Mouse (Mus musculus) embryonic facial prominence, embryonic 12.5 days (tissue): ENCODE results near the gene Ets1. TPM values are rescaled to one million over a fixed set of nuclear protein-coding genes. Genes with fewer than 3 reads are reported as not detected.

Experiments used
- ATAC-seq: fragments of 200-750 bp; cut with Nextera tagmentation; 2 replicates; pipeline ENCODE4 v1.8.0; 2017; ENCODE audit not compliant: insufficient number of reproducible peaks, insufficient read depth, low FRiP score, low TSS enrichment
- H3K27ac ChIP-seq: fragments of 300-500 bp; sonication (generic); 2 replicates; pipeline ENCODE4 v1.5.1; 2016; ENCODE audit warnings: mild to moderate bottlenecking
- H3K27me3 ChIP-seq: fragments of 300-500 bp; sonication (generic); 2 replicates; pipeline ENCODE4 v1.6.1; 2016; ENCODE audit warnings: mild to moderate bottlenecking, moderate library complexity
- H3K36me3 ChIP-seq: fragments of 300-500 bp; sonication (generic); 2 replicates; pipeline ENCODE4 v1.6.1; 2016; ENCODE audit warnings: mild to moderate bottlenecking
- H3K4me1 ChIP-seq: fragments of 300-500 bp; sonication (generic); 2 replicates; pipeline ENCODE4 v1.6.1; 2016
- H3K4me2 ChIP-seq: fragments of 300-500 bp; sonication (generic); replicated peaks from 2 replicates; pipeline ENCODE4 v1.6.1; 2016; ENCODE audit warnings: mild to moderate bottlenecking, moderate library complexity
- H3K4me3 ChIP-seq: fragments of 300-500 bp; sonication (generic); 2 replicates; pipeline ENCODE4 v1.5.1; 2016; ENCODE audit warnings: mild to moderate bottlenecking
- H3K9ac ChIP-seq: fragments of 300-500 bp; sonication (generic); 2 replicates; pipeline ENCODE4 v1.6.1; 2016; ENCODE audit warnings: mild to moderate bottlenecking, moderate library complexity
- H3K9me3 ChIP-seq: fragments of 300-500 bp; sonication (generic); 2 replicates; pipeline ENCODE4 v1.6.1; 2016; ENCODE audit warnings: mild to moderate bottlenecking, moderate library complexity
- WGBS: fragments of 180-500 bp; shearing (Covaris S2); methylation state at CpG from one replicate; pipeline ENCODE4 v1.1.7; 2016; 5-methylcytosine and 5-hydroxymethylcytosine counted together
- polyA plus RNA-seq: library from polyadenylated mRNA; unstranded; fragments of >200 nt; fragmentation: Nextera tagmentation; extraction: Ambion mirVana; gene quantifications from 2 replicates; pipeline ENCODE4 v1.2.1, GENCODE M21; 2016

Ets1 gene
- polyA plus RNA-seq, 1 experiment from 2014 or later, result 46.0 TPM

GRCm38 (mm10) chr9:32618544-32619120 lies 17.4 kb upstream of the Ets1 start:
- no peak overlapping the region for H3K4me2 ChIP-seq
- WGBS, result 85% methylated on average over 9 of the region's 9 CpGs
- ATAC-seq, result no peak
- H3K9me3 ChIP-seq, result no peaks in the 10 kb centered on the region
- H3K4me1 ChIP-seq, result no peaks in the 10 kb centered on the region
- H3K27ac ChIP-seq, result no peak overlapping the region
- no peaks in the 10 kb centered on the region for H3K27me3 ChIP-seq
- H3K9ac ChIP-seq, result no peak overlapping the region
- H3K36me3 ChIP-seq, result no peaks in the 10 kb centered on the region
- H3K4me3 ChIP-seq, result no peak overlapping the region

GRCm38 (mm10) chr9:32619661-32620060 lies 16.4 kb upstream of the Ets1 start:
- H3K27ac ChIP-seq, result no peak overlapping the region
- no peak overlapping the region for H3K4me3 ChIP-seq
- H3K9me3 ChIP-seq, result no peaks in the 10 kb centered on the region
- no peak overlapping the region for H3K4me2 ChIP-seq
- 89% methylated on average over 6 of the region's 6 CpGs for WGBS
- no peaks in the 10 kb centered on the region for H3K4me1 ChIP-seq
- H3K9ac ChIP-seq, result no peak overlapping the region
- no peak for ATAC-seq
- H3K27me3 ChIP-seq, result no peaks in the 10 kb centered on the region
- H3K36me3 ChIP-seq, result no peaks in the 10 kb centered on the region

- no peak for ATAC-seq
- H3K4me3 ChIP-seq, result no peak overlapping the region
- WGBS, result 93% methylated on average over 3 of the region's 3 CpGs
- no peaks in the 10 kb centered on the region for H3K27me3 ChIP-seq
- H3K9me3 ChIP-seq, result no peaks in the 10 kb centered on the region
- H3K4me1 ChIP-seq, result no peaks in the 10 kb centered on the region
- H3K4me2 ChIP-seq, result no peak overlapping the region
- no peaks in the 10 kb centered on the region for H3K36me3 ChIP-seq
- H3K27ac ChIP-seq, result no peak overlapping the region
- no peak overlapping the region for H3K9ac ChIP-seq
Observed at GRCm38 (mm10) chr9:32620446-32620845, 15.6 kb upstream of the Ets1 start.

GRCm38 (mm10) chr9:32629385-32629981 lies 6.5 kb upstream of the Ets1 start:
- Histone ChIP-seq H3K4me3 (no peak overlapping the region), H3K27ac (no peak overlapping the region), H3K9me3 (no peaks in the 10 kb centered on the region), H3K9ac (no peak overlapping the region), H3K27me3 (no peaks in the 10 kb centered on the region), H3K4me2 (no peak overlapping the region), H3K4me1 (no peaks in the 10 kb centered on the region), H3K36me3 (no peaks in the 10 kb centered on the region)
- WGBS, result 70% methylated on average over 1 of the region's 1 CpGs
- no peak for ATAC-seq

DNA sequence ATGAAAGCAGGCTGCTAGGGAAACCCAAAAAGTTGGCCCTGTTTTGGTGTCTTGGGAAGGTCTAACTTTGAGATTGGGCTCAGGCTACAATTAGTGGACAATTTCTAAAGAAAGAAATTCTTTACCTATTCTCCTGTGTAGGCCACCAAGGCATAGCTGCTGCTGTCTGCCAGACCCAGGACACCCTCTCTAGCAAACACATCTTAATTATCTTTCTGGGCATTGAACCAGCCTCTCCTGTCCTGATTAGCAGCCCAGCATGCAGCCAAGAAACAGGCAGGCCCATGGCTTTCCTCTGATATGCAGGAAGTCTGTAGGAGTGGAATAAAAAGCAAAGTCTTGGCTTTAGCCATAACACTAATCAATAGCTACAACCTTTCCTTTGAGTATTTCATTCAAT lies 4.7 kb upstream of the Ets1 start:
- ATAC-seq, result no peak
- H3K4me3 ChIP-seq, result no peak overlapping the region
- H3K9ac ChIP-seq, result no peak overlapping the region
- H3K27me3 ChIP-seq, result no peaks in the 10 kb centered on the region
- H3K27ac ChIP-seq, result no peak overlapping the region
- H3K36me3 ChIP-seq, result no peaks in the 10 kb centered on the region
- H3K4me2 ChIP-seq, result no peak overlapping the region
- no peaks in the 10 kb centered on the region for H3K9me3 ChIP-seq
- 0 out of 2 replicates have a peak, but pooled peaks cover under 1% of the 10 kb centered on the region for H3K4me1 ChIP-seq

DNA sequence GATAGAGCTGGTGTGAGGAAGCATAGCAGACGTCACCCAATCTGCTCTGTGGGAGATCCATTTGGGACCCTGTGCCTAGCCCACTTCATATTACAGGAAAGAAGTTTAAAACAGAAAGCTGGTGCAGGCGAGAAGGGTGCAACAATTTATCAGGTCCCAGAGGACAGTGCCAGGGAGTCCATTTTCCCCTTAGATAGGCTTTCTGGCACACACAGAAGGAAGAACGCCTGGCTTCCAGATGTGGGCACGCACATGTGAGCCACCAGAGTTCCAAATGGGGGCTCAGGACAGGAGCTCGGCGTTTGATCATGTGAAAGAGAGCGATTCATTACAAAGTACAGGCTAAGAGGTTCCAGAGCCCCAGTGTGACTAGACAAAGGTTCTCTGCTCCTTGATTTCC lies 3.8 kb upstream of the Ets1 start:
- Histone ChIP-seq H3K27me3 (0 out of 2 replicates have a peak, but pooled peaks cover 1% of the 10 kb centered on the region), H3K4me3 (no peak overlapping the region), H3K4me1 (peaks cover 6% of the 10 kb centered on the region; the same call in 1 of the 2 replicates), H3K36me3 (no peaks in the 10 kb centered on the region), H3K4me2 (no peak overlapping the region), H3K9ac (no peak overlapping the region), H3K27ac (no peak overlapping the region), H3K9me3 (no peaks in the 10 kb centered on the region)
- WGBS, result 41% methylated on average over 7 of the region's 7 CpGs
- no peak for ATAC-seq

DNA sequence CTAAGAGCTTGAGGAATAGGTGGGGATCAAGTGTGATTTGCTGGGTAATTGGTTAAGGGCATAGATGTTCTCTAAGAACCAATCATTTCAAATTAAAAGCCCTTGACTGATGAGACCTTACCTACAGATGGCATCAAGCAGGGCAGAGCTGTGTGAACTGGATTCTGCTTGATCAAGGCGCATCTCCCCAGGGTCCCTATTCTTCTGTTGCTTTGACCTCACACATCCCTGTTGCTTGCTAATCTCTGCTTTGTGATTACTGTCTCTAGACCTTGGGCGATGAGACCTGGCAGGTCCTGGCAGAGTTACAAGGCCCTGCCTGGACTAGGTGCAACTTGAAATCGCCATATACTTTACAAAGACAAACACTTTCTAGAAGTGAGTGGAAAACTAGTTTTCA lies 9.0 kb downstream of the Ets1 start:
- ATAC-seq, result no peak
- peaks cover 27% of the 10 kb centered on the region for H3K4me1 ChIP-seq

DNA sequence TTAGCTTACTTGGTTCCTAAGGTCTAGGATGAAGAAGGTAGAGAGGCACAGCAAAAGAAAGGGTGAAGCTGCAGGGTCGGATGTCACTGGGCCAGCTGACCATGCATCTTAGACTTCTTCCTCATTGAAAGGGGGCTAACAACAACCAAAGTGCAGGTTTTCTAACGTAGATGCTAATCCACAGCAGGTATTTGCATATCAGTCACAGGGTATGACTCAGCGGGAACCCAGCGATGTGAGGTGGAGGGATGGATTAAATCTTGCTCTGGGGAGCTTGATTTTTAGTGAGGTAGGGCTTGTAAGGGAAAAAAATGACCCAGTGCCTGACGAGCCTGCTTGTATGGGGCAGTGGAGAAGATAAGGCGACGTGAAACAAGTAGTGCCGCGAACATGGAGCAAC lies 9.5 kb downstream of the Ets1 start:
- WGBS, result 9% methylated on average over 9 of the region's 9 CpGs
- H3K9ac ChIP-seq, result no peak overlapping the region
- H3K9me3 ChIP-seq, result no peaks in the 10 kb centered on the region
- H3K4me2 ChIP-seq, result peak overlapping the region; percentile 36; the same call in 1 of the 2 replicates
- no peaks in the 10 kb centered on the region for H3K27me3 ChIP-seq
- no peak for ATAC-seq
- no peaks in the 10 kb centered on the region for H3K36me3 ChIP-seq
- H3K27ac ChIP-seq, result peak overlapping the region; percentile 31; the same call in 1 of the 2 replicates
- peaks cover 27% of the 10 kb centered on the region for H3K4me1 ChIP-seq
- H3K4me3 ChIP-seq, result no peak overlapping the region

More for the DNA sequence above, 9.0 kb downstream of the Ets1 start:
- Histone ChIP-seq H3K4me2 (no peak overlapping the region), H3K27ac (no peak overlapping the region), H3K4me3 (no peak overlapping the region), H3K27me3 (no peaks in the 10 kb centered on the region), H3K36me3 (no peaks in the 10 kb centered on the region), H3K9me3 (no peaks in the 10 kb centered on the region), H3K9ac (no peak overlapping the region)
- 51% methylated on average over 3 of the region's 3 CpGs for WGBS

DNA sequence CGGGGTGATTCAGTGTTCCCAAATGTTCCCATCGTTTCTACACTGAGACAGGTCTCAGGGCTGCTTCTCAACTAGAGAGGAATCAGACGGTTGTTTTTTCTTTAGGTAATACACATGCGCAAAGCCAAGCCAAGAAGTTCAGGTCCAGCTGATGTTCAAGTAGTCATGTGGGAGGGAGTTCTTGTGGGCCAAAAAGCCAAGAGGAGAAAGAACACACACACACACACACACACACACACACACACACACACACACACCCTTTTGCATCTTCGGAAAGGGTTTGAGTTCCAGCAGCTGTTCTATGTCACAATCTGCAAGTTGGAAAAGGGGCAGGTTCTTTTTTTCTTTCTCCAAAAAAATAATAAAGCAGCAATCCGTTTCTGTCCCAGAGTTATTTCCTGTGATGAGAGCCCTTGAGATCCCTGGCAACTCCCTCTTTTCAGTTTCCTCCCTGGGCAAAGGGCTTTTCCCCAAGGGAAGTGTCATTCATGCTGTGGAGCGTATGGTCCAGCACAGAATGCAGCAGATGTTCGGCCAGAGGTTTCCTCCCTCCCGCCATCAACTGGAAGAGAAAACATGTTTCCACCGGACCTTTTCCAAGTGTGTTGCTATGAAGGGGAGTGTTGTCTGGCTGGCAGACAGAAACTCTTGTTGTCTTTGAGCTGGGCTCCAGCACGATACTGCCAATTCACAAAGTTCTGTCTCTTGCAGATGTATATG lies 10.7 kb downstream of the Ets1 start:
- Histone ChIP-seq H3K9ac (no peak overlapping the region), H3K27me3 (no peaks in the 10 kb centered on the region), H3K4me3 (no peak overlapping the region), H3K4me1 (peaks cover 27% of the 10 kb centered on the region), H3K9me3 (no peaks in the 10 kb centered on the region), H3K27ac (peak overlapping the region; percentile 23; the same call in 1 of the 2 replicates), H3K36me3 (no peaks in the 10 kb centered on the region), H3K4me2 (peak overlapping the region; percentile 36)
- 31% methylated on average over 11 of the region's 11 CpGs for whole genome bisulfite sequencing
- ATAC-seq, result no peak

GRCm38 (mm10) chr9:32647506-32648250 lies 11.7 kb downstream of the Ets1 start:
- Histone ChIP-seq H3K9ac (no peak overlapping the region), H3K9me3 (no peaks in the 10 kb centered on the region), H3K4me2 (no peak overlapping the region), H3K4me3 (no peak overlapping the region), H3K4me1 (peaks cover 25% of the 10 kb centered on the region), H3K27ac (no peak overlapping the region), H3K27me3 (no peaks in the 10 kb centered on the region), H3K36me3 (no peaks in the 10 kb centered on the region)
- 85% methylated on average over 7 of the region's 7 CpGs for WGBS
- ATAC-seq, result no peak

DNA sequence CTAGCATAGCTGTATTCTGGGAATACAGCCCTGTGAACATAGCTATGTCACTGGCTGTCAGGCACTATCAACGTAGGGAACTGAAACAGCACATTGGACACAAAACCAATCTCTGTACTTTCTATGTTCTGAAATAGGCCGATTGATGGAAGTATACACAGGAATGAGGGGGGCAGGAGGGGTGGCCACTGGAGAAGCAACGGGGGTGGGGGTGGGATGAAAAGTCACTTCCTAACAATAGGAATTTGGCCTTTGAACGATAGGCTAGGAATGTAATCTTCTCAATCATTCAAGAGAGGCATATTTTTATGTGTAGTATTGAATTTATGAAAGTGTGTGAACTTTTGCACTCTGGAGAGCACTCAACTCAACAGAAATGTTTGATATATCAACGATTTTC lies 12.3 kb downstream of the Ets1 start:
- Histone ChIP-seq H3K27me3 (no peaks in the 10 kb centered on the region), H3K36me3 (no peaks in the 10 kb centered on the region)
- ATAC-seq, result no peak

More for the DNA sequence above, 12.3 kb downstream of the Ets1 start:
- no peaks in the 10 kb centered on the region for H3K9me3 ChIP-seq
- H3K4me1 ChIP-seq, result peaks cover 25% of the 10 kb centered on the region
- no peak overlapping the region for H3K27ac ChIP-seq
- no peak overlapping the region for H3K4me2 ChIP-seq
- no peak overlapping the region for H3K9ac ChIP-seq
- WGBS, result 71% methylated on average over 5 of the region's 5 CpGs
- no peak overlapping the region for H3K4me3 ChIP-seq
